Mouse (Mus musculus) C2C12 (cell line): ENCODE data around the gene Slc7a15.
"Not testable (repeated sequence)": the region's sequence is repeated elsewhere in the genome, so short reads cannot be mapped to it uniquely, and the experiment has no call there.

ENCODE experiments used
- CTCF ChIP-seq: IDR thresholded peaks from one replicate; pipeline ENCODE4 v1.5.1; 2011; ENCODE audit not compliant: control insufficient read depth, insufficient read depth, insufficient read length
- MYOD1 ChIP-seq: IDR thresholded peaks from one replicate; pipeline ENCODE4 v1.6.1; 2011; ENCODE audit warnings: low read depth; ENCODE audit not compliant: control insufficient read depth, insufficient read length

DNA sequence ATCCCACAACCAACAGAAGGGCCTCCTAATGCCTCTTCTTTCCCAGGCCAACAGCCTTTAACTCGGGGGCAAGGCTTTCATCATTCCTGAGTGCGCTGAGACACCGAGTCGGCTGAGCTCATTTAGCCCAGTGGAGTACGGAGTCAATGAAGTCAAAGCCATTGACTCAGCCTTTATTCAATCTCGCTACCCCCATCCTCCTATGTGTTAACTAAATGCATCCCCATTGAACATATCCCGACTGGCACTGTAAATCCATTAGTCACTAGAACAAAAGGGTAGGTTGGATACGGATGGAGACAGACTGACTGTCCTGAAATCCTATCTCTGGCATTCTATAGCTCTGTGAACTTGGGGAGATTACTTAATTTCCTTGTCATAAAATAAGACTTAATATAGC is 36.7 kb downstream of the Slc7a15 start:
- not testable (repeated sequence) for TF ChIP-seq CTCF, MYOD1
